Mouse (Mus musculus): ENCODE measurements at regions not wholly inside any gene's neighbourhood (a gene's known extent, or its start where the extent isn't known, plus 50 kb on each side); places are given as distances from the start of the nearest gene placed in this dataset.

DNA sequence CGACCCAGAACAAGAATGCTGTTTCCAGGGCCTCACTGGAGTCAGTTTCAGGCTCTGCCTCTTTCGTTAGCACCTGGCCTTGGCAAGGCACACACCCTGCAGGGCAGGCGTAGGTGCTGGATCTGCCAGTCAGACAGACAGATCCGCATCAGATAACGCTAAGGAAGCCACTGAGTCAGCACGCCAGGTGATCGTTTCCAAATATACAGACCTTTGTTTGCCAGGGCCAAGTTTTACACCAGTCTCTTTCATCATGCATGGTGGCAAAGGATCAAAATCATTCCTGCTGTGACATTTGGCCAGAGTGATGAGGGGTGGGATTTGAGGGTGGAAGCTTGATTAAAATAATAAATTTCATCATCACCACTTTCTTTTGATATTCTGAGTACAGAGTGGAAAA is 411.0 kb downstream of the Ofcc1 start:
- DNase-seq, result no peak

DNA sequence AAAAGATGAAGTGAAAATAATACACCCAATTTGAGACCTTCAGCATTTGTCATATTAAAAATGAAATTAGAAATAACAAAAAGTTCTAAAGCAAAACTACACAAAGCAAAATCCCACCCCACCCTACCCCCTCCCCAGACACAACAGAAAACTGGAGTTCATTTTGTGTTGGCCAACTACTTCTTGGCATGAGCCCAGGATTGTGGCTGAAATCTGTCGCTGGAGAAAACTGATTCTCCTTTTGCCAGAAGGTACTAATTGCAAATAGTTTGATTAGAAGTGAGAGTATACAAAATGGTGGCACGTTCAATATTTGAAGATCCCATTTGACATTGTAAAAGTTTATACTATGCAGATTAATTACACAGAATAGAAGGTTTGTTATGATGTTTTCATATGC is 426.0 kb downstream of the Ofcc1 start:
- DNase-seq, result no peak

DNA sequence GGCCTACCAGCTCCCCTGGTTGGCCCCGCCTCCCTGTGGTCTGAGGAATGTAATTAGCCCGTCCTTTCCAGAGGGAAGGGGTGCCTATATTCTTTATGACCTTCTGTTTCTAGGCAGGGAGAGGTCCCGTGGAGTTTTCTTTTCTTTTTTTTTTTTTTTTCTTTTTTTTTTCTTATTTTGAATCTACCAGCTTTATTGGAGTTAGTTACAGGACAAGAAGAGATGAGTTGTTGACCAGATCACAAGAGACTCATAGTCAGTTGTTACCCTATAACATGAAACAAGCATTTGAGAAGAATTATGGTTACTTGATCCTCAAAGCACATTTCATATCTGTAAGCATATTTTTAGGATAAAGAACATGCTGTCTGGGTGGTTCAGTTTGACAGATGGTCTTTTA is 429.8 kb downstream of the Ofcc1 start:
- DNase-seq, result no peak

DNA sequence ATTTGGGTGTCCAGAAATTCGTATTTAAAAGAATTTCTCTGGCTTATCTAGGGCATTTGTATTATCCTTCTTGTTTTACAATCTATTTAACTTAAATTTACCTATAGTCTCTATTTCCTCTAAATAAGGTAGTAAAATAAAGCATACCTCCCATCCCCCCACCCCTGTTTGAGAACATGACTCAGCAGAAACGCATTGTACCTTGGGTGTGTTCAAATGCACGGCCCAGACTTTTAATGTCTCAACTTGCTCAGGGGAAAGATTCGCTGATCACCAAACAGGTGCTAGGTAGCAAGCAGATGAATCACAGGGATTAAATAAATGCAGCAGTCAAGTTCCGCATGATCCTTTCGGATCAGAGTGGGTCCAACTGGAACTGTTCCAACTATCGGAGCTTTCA is 432.7 kb downstream of the Ofcc1 start:
- DNase-seq, result no peak

DNA sequence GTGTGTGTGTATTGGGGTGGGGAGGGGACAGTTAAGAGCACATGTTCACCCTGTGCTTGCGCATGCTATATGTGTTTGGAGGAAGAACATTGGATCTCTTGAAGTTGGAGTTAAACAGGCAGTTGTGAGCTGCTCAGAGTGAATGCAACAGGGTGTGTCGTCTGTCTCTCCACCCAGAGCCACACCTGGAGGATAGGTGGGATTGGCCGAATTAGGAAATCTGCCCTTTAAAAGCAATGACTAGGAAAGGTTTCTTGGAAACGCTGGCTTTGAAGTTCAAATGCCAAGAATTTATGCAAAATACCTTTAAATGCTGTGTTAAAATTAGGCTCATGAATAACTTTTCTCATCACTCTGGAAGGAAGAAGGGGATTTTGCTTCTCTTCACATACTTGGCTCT is 436.9 kb downstream of the Ofcc1 start:
- no peak for DNase-seq

DNA sequence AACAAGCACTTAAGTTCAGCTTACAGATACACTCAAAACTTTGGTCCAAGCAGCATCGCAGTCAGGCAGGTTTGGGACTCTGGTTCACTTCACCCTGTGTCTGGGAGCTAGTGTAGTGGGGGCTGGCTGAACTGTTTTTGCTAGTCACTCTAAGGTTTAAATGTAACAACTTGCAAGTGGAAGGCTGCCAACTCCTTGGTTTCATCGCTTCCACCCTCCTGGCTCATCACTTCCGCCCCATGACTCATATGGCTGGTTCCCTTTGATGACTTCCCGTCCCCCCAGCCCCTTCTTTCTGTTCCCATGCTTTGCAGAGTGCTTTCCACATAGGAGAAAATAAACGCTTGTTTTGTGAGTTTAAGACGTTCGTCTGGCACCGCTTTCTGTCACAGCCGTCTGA is 438.1 kb downstream of the Ofcc1 start:
- peak; percentile 6 for DNase-seq

DNA sequence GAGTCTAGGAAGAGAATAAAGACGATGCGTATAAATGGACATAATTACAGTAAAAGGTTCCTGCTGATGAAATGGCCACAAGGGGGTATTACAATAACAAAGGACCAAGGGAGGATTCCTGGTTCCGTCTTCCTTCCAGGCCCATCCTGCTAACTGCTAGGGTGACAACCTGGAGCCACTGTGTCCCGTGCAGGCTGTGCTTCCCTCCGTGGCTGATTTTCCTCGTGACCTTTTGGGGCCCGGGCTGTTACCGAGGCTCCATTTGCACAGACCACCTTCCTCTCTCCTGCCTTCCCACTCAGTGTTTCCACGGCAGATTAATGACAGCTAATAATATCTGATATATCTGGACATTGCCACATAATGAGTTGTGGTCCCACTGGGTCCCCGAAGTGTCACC is 453.5 kb downstream of the Ofcc1 start:
- DNase-seq, result no peak

DNA sequence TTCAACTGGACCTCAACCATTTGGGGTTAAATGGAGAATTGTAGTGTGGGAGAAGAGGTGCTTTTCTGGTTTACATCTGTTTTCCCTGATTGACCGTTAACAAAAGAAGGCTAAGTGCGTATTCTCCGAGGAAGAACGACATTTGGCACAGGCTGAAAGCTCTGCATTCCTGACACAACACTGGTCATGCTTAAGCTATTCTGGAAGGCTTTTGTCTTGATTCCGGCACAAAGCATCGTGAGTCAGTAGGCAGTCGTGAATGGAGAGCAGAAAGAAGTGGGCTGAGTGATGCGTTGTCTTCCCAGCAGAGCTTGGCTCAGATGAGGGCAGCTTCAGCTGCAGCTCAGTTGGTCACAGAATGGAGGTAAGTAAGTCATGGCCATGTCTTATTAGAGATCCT is 457.0 kb downstream of the Ofcc1 start:
- DNase-seq, result peak; percentile 21

DNA sequence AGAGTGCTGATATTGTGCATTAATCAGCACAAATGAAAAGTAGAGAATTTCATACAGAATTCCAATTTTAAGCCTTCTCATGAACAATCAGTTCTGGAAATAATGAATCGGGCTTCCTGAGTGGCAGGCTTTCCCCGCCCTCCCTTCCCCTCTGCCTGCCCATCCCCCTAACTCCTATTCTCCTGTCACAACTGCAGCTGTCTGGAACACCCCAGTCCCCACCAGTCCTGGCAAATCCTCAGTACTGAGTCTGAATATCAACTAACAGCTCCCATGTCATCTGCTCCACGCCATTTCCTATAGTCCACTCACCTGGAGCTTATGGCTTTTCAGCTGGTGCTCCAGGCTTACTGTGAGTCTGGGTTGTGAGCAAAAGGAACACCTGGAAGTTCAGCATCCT is 457.9 kb downstream of the Ofcc1 start:
- no peak for DNase-seq

DNA sequence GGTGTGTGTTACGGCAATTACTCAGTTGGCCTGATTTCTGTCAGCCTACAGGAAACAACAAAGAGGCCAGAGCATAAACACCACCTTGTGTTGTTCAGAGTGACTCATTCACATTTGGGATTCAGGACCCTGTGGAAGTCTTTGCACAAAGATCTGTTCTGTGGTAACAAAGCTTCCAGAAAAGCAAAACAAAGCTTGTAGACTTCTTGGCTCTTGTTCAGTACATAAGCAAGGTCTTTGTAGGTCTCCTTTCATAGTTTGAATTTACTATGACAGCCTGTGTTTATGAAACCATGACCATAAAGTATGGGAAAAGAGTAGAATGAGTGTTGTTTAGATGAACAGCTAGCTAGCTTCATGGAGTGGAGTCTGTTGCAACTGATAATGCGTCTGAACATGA is 461.9 kb downstream of the Ofcc1 start:
- DNase-seq, result no peak

DNA sequence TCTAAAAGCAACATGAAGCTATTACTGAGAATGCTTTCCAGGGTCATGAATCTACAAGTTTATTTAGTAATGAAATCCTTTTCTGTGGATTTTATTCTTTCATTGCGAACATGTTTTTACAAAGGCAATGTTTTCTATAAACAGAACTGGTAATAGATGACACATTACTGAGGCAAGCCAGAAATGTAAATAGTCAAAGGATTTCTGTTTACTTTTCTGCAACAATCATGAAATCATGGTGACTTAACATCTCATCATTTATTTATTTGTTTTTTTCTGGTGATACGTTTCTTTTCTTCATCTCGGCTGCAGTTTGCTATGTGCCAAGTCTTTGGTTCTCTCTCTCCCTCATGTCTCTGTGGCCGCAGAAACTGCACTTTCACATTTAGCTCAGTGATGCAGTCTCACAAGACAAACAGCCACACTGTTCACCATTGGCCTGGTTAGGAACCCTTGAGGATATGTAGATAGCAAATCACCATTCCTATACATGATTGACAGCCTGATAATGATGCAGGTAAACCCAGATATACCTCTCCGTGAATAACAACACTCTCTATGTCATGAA is 462.8 kb downstream of the Ofcc1 start:
- DNase-seq, result no peak

DNA sequence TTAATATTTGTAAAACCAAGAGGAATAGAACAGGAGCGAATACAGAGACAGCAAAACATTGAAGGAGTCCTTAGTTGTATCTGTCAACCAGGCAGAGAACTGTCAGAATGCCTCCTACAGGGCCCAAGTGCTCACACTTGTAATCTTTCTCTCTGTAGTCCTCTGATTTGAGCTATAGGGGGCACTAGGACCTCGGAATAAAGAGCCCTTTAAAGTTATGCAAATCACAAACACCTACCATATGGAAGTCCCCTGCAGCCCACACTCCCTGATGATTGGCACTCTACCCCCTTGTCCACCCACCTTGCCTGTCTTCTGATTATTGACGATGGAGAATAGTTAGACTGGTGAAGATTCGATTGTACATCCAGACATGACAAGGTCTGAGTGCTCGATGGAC is 467.1 kb downstream of the Ofcc1 start:
- DNase-seq, result no peak

DNA sequence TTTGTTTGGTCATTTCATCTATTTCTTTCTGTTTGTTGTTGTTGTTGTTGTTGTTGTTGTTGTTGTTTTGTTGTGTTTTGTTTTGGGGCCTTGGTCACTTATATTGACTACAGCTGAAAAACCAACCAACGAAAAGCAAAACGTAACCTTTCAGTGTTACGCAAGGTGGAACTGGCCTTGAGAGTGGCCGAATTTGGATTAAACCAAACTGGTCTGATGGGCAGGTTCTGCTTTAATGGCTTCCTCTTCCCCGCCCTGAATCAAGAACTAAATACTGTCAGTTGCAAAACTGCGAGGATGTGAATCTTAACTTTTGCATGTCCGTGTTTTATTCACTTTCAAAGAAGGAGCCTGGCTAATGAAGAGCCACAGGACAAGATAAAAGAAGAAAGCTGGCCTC is 480.2 kb downstream of the Ofcc1 start:
- DNase-seq, result no peak

DNA sequence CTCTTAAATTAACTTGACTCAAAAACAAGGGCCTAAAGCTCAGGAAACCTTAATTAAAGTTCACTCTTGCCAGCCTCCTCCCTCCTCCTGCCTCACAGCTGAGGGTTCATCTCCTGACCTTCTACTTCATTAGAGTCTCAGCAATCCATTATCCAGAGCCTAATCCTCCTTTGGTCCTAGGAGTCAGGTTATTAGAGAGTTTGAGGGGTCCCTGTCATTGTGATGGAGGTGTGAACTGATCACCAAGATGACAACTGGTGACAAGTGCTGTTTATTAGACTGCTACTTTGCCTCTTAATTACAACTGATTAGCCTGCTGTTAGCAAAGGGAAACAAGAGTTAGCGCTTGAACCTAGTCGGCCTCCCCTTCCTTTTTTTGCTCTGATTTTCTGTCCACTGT is 481.1 kb downstream of the Ofcc1 start:
- DNase-seq, result no peak

DNA sequence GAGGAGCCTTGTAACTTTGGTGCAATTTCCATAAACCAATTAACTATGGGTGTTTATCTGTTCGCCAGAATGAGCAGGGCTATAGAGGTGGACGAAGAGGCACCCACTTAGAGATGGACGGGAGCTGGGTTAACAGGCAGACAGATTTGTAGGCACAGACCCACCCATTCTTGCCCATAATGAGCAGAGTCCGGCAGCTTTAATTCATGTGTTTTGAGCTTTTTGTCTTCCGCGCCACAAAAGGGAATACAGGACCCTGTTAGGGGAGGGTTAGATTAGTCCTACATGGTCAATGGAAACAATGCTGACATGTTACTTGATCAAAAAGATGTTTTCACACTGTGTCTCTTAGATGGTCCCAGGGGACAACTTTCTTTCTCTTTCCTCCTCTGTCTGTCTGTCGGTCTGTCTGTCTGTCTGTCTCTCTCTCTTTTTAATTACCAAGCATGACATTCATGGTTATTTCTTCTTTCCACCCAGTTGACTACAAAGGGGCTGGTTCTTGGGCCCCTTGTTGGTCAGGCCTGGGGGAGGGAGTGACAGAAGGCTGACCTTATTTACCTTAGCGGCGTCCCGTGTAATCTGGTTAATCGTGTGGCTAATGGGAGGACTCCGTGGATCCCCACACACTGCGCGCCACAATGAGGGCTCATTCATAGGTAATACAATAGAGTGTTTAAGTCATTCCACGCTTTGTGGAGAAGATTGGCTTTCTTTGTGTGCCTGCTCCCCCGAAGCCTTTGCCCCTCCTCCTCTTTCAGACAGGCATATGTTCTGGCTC is 483.7 kb downstream of the Ofcc1 start:
- DNase-seq, result no peak

DNA sequence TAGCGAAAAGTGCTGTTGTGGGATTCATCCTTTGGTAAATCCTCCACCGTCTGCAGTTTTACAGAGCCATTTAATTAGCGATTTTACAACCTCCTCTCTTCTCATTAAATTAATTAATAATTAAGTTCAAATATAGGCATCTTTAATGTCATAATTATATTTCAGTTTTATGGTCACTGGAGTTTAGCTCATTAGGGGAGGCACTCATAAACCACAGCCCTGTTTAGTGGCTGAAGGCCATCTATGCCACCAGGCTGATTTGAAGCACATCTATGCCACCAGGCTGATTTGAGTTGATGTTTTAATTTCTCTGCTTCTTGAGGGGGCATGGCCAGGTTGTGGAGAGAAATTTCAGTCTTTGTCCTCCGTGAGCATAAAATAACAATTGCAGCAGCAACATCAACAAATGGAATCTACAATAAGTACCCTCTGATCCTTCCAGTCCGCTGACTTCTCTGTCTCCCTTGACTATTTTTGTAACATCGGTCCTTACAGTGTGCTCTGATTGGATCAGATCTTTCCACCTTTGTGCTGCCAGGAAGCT is 508.9 kb downstream of the Ofcc1 start:
- no peak for DNase-seq

DNA sequence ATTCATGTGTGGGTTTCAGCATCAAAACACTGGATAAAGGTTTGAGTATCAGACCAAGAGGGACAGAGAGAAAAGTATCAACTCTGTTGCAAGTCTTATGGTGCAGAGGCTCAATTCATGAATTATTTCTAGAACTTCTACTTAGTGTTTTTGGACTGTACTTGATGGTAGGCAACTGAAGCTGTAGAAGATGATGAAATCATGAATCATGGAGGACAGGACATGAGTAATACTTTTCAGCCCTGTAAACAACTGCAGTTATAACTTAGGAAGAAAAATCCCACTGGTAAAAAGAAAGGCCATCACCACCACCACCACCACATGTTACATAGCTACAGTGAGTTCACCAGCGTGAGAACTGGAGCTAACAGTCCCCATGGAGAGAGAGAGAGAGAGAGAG is 511.9 kb downstream of the Ofcc1 start:
- DNase-seq, result no peak

DNA sequence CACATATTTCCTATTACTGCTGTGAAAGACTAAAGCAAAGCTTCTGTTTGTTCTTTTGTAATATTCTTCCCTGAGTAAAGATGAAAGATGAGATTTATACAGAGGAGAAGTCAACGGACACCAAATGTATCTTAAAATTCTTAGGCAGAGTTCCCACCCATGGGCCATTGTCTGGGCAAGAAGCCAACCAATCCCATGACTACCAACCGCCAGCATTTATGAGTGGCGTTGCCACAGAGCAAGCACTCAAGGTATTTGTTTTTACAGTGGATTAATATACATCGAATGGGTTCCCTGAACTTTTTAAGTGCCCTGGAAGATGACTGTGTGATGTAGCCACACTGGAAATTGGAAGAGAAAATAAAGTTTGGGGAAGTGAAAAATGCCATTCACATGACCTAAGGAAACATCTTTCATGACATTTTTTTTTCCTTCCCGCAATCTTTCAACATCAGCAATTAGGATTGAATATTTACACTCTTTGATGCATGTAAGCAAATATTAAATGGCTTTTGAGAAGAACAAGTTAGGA is 525.1 kb downstream of the Ofcc1 start:
- no peak for DNase-seq

DNA sequence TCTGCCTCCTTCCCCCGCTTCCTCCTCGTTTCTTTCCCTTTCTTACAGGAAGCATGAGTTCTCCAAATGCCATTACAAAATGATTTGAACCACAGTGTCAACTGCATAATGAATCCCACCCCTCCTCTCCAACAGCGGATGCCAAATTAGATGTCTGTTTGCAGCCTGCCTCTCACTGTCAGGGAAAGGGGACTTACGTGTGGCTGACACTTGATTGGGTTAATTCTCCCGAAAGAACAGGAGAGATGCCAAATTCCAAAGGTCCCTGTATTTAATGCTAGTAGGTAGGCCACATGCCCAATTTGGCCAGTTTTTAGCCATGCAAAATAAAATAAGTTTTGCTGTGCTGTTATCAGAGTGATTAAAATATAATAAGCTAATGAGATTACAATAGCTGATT is 525.9 kb downstream of the Ofcc1 start:
- no peak for DNase-seq

DNA sequence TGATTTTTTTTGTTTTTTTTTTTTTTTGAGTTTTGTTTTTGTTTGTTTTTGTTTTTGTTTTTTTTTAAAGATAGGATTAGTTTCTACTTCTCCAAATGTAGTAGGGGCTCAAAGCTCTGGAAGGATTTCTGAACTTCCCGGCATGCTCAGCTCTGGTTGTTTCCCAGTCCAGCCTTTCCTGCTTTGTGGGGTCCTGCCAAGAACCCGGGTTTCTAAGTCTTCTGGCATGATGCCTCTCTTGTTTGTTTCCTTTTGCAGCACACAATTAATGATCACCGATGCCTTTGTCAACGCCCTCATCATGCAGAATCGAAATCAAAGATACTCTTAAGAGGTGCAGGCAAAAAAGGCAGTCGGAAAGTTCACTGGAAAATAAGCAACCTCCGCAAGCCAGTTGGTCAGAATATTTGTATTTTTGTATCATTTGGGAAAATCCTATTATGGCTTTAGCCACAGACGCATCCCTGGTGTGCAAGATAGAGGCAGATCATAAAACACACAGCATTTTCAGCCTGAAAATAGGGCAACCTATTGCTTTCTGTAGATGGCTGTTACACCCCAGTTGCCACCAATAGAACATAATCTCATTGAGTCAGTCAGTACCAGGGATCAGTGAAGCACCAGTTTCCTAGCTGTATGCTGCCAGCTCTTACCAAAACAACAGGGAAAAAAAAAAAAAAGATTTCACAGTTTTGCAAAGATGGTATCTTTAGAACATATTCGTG is 526.6 kb downstream of the Ofcc1 start:
- no peak for DNase-seq

DNA sequence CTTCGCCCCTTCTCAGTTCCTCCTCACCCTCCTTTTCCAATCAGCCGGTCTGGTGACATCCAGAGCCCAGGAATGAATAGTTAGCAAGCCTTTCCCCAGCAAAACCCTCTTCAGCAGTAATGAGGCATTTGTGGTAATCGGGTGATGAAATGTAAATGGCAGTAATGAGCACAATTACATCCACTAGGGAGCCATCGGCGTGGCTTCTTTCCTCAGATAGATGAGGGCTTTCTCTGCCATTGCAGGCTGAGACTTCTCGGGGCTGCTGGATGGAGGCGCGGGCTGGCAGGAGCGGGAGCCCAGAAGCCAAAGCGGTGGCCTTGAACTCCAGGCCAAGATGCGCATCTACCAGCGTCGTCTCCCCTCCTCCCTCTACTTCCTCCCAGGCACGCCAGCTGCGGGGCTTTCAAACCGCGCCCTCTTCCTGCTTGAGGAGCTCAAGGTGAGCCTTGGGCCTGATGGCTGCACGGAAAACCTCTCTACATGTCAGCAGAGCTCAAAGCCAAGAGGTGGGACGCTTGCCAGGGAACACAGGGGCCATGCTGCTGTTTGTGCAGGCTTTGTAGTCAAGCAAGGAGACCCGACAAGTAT is 537.2 kb downstream of the Ofcc1 start:
- no peak for DNase-seq

DNA sequence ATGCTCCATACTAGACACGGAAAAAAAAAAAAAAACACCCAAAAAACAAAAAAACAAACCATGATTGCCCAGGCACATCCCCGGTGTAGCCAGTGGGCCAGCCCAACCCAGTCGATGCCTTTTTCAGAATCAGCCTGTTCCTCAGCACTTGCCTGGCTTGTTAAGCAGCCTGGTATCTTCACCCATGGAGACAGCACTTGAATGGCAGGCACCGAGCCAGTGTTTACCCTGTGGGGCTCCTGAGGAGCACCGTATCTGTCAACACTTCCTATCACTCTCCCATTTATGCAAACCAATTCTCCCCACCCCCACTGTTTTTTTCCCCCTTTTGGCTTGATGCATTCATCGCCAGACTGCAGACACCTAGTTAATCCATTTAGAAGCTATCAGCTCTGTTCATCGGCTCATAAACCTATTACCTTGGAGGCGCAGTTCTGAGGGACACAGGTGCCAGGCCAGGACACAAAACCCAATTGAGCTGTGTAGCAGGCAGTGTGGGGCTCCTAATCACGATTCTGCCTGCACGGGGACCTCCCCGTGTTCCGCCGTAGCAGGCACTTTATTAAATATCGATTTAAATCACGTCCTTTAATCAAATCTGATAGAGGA is 537.8 kb downstream of the Ofcc1 start:
- DNase-seq, result no peak

DNA sequence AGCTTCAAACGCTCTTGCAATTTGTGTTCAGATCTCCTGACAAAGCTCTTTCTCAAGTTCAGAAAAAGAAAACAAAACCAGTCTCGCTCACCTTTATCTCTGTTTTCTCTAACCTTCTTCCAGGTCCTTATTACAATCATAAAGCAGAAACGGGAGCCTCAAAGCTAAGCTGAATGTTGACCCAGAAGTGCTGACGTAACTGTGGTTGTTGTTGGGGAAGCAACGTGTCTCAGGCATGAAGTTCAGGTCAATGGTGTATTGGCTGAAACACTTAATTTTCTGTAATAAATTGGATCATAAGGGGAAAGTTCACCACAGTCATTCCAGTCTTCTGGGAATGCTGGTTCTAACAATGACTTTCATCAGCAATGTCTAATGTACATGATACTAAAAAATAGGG is 586.7 kb downstream of the Ofcc1 start:
- DNase-seq, result no peak
